Mouse (Mus musculus) CH12.LX (cell line): ENCODE results near the gene Golph3.

Source experiments
- ELF1 ChIP-seq: IDR thresholded peaks from 2 replicates; pipeline ENCODE4 v1.6.1; 2014; ENCODE audit warnings: low read depth, mild to moderate bottlenecking, inconsistent platforms, low read length, improper control_type of control experiment
- EP300 ChIP-seq: IDR thresholded peaks from 2 replicates; pipeline ENCODE4 v1.6.1; 2011; ENCODE audit warnings: low read length, improper control_type of control experiment
- HCFC1 ChIP-seq: IDR thresholded peaks from 2 replicates; pipeline ENCODE4 v1.6.1; 2012; ENCODE audit warnings: low read depth, mild to moderate bottlenecking, inconsistent platforms, low read length, improper control_type of control experiment
- KAT2A ChIP-seq: IDR thresholded peaks from 2 replicates; pipeline ENCODE4 v1.6.1; 2012; ENCODE audit warnings: low read length, improper control_type of control experiment, inconsistent platforms; ENCODE audit not compliant: insufficient replicate concordance
- MAX ChIP-seq: IDR thresholded peaks from 2 replicates; pipeline ENCODE4 v1.6.1; 2011; ENCODE audit warnings: low read length, improper control_type of control experiment
- POLR2A ChIP-seq: IDR thresholded peaks from 2 replicates; pipeline ENCODE4 v1.6.1; 2011; ENCODE audit warnings: low read depth, mild to moderate bottlenecking, improper control_type of control experiment, low read length
- RAD21 ChIP-seq: IDR thresholded peaks from 2 replicates; pipeline ENCODE4 v1.6.1; 2011; ENCODE audit warnings: low read depth, mild to moderate bottlenecking, low read length, improper control_type of control experiment, moderate library complexity
- SMC3 ChIP-seq: IDR thresholded peaks from 2 replicates; pipeline ENCODE4 v1.6.1; 2011; ENCODE audit warnings: low read depth, low read length, improper control_type of control experiment
- TCF12 ChIP-seq: IDR thresholded peaks from 2 replicates; pipeline ENCODE4 v1.6.1; 2014; ENCODE audit warnings: low read depth, mild to moderate bottlenecking, inconsistent platforms, low read length, improper control_type of control experiment
- USF1 ChIP-seq: IDR thresholded peaks from 2 replicates; pipeline ENCODE4 v1.6.1; 2014; ENCODE audit warnings: low read depth, mild to moderate bottlenecking, inconsistent platforms, low read length, improper control_type of control experiment
- ZC3H11A ChIP-seq: IDR thresholded peaks from 2 replicates; pipeline ENCODE4 v1.6.1; 2012; ENCODE audit warnings: low read depth, mild to moderate bottlenecking, inconsistent platforms, low read length, improper control_type of control experiment
- ZNF384 ChIP-seq: IDR thresholded peaks from 2 replicates; pipeline ENCODE4 v1.6.1; 2012; ENCODE audit warnings: low read depth, low read length, improper control_type of control experiment, inconsistent platforms

DNA sequence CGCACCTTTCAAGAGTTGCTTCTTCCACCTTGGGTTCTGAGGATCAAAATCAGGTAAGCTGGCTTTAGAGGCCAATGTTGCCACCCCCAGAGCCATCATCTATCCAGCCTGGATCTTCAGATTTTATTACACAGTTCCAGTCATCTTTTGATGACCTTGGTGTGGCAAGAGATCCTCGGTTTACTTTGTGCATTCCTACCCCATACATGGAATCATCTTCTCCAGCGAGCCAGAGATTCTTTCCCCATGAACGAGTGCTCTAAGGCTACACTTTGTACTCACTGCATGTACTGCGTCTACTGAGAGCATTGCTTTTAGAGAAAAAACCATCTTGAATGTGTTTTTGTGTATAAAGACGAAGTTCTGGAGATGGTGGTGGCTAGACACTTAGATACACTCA lies 34.0 kb downstream of the Golph3 start:
- no peak for TF ChIP-seq EP300
- no peak for TF ChIP-seq SMC3
- no peak for TF ChIP-seq POLR2A
- no peak for TF ChIP-seq USF1
- TF ChIP-seq ELF1 = no peak
- no peak for TF ChIP-seq TCF12
- TF ChIP-seq ZNF384 = no peak
- TF ChIP-seq MAX = no peak
- TF ChIP-seq ZC3H11A = no peak
- TF ChIP-seq RAD21 = no peak
- TF ChIP-seq HCFC1 = no peak
- no peak for TF ChIP-seq KAT2A
